Mouse (Mus musculus): ENCODE results near the gene Npas2. TPM values are rescaled to one million over a fixed set of nuclear protein-coding genes. Genes with fewer than 3 reads are reported as not detected.

Gene Npas2
- polyA plus RNA-seq, 1 experiment = 1.1 TPM

- TF ChIP-seq POLR2A (IDR thresholded peaks at IDR 0.05; ENCODE audit: control insufficient read depth, low read depth, low read length) (no peak), CTCF (IDR thresholded peaks at IDR 0.05; ENCODE audit: control insufficient read depth, insufficient read depth, insufficient replicate concordance, low read depth, low read length) (no peak)
- no peak overlapping the region for H3K4me3 ChIP-seq (ENCODE audit: control insufficient read depth, low read depth, low read length)
- no peaks in the 10 kb centered on the region for H3K36me3 ChIP-seq (ENCODE audit: control insufficient read depth, insufficient read depth, low read length)
- no peaks in the 10 kb centered on the region for H3K27me3 ChIP-seq (ENCODE audit: control insufficient read depth, insufficient read depth, low read length)
- H3K4me1 ChIP-seq (ENCODE audit: control insufficient read depth, insufficient read depth, low read length) = no peaks in the 10 kb centered on the region
- H3K27ac ChIP-seq (ENCODE audit: control insufficient read depth, insufficient read depth, low read depth, low read length) = no peak overlapping the region
Measured at GRCm38 (mm10) chr1:39396347-39396746, 202.8 kb downstream of the Npas2 start.

- Histone ChIP-seq H3K27me3 (ENCODE audit: control insufficient read depth, insufficient read depth, low read length) (no peaks in the 10 kb centered on the region), H3K4me3 (ENCODE audit: control insufficient read depth, low read depth, low read length) (no peak overlapping the region), H3K4me1 (ENCODE audit: control insufficient read depth, insufficient read depth, low read length) (no peaks in the 10 kb centered on the region), H3K36me3 (ENCODE audit: control insufficient read depth, insufficient read depth, low read length) (no peaks in the 10 kb centered on the region), H3K27ac (ENCODE audit: control insufficient read depth, insufficient read depth, low read depth, low read length) (no peak overlapping the region)
- no peak for TF ChIP-seq CTCF (IDR thresholded peaks at IDR 0.05; ENCODE audit: control insufficient read depth, insufficient read depth, insufficient replicate concordance, low read depth, low read length)
- no peak for TF ChIP-seq POLR2A (IDR thresholded peaks at IDR 0.05; ENCODE audit: control insufficient read depth, low read depth, low read length)
Measured at GRCm38 (mm10) chr1:39398284-39398683, 204.8 kb downstream of the Npas2 start.

- Histone ChIP-seq H3K36me3 (ENCODE audit: control insufficient read depth, insufficient read depth, low read length) (no peaks in the 10 kb centered on the region), H3K27me3 (ENCODE audit: control insufficient read depth, insufficient read depth, low read length) (no peaks in the 10 kb centered on the region), H3K4me1 (ENCODE audit: control insufficient read depth, insufficient read depth, low read length) (no peaks in the 10 kb centered on the region; the same call in 1 of the 2 replicates), H3K4me3 (ENCODE audit: control insufficient read depth, low read depth, low read length) (no peak overlapping the region), H3K27ac (ENCODE audit: control insufficient read depth, insufficient read depth, low read depth, low read length) (no peak overlapping the region)
- TF ChIP-seq POLR2A (IDR thresholded peaks at IDR 0.05; ENCODE audit: control insufficient read depth, low read depth, low read length) (no peak), CTCF (IDR thresholded peaks at IDR 0.05; ENCODE audit: control insufficient read depth, insufficient read depth, insufficient replicate concordance, low read depth, low read length) (no peak)
Measured at GRCm38 (mm10) chr1:39399228-39399627, 205.7 kb downstream of the Npas2 start.

GRCm38 (mm10) chr1:39400173-39400572 is 206.6 kb downstream of the Npas2 start:
- no peak overlapping the region for H3K27ac ChIP-seq (ENCODE audit: control insufficient read depth, insufficient read depth, low read depth, low read length)
- no peak overlapping the region for H3K4me3 ChIP-seq (ENCODE audit: control insufficient read depth, low read depth, low read length)
- H3K4me1 ChIP-seq (ENCODE audit: control insufficient read depth, insufficient read depth, low read length) = no peaks in the 10 kb centered on the region; the same call in 1 of the 2 replicates
- H3K27me3 ChIP-seq (ENCODE audit: control insufficient read depth, insufficient read depth, low read length) = no peaks in the 10 kb centered on the region
- H3K36me3 ChIP-seq (ENCODE audit: control insufficient read depth, insufficient read depth, low read length) = no peaks in the 10 kb centered on the region
- TF ChIP-seq POLR2A (IDR thresholded peaks at IDR 0.05; ENCODE audit: control insufficient read depth, low read depth, low read length) (no peak), CTCF (IDR thresholded peaks at IDR 0.05; ENCODE audit: control insufficient read depth, insufficient read depth, insufficient replicate concordance, low read depth, low read length) (no peak)

GRCm38 (mm10) chr1:39407108-39407507 is 213.6 kb downstream of the Npas2 start:
- Histone ChIP-seq H3K4me1 (ENCODE audit: control insufficient read depth, insufficient read depth, low read length) (no peaks in the 10 kb centered on the region; the same call in 1 of the 2 replicates), H3K4me3 (ENCODE audit: control insufficient read depth, low read depth, low read length) (no peak overlapping the region), H3K27ac (ENCODE audit: control insufficient read depth, insufficient read depth, low read depth, low read length) (no peak overlapping the region), H3K36me3 (ENCODE audit: control insufficient read depth, insufficient read depth, low read length) (no peaks in the 10 kb centered on the region), H3K27me3 (ENCODE audit: control insufficient read depth, insufficient read depth, low read length) (no peaks in the 10 kb centered on the region)
- TF ChIP-seq POLR2A (IDR thresholded peaks at IDR 0.05; ENCODE audit: control insufficient read depth, low read depth, low read length) = no peak
- TF ChIP-seq CTCF (IDR thresholded peaks at IDR 0.05; ENCODE audit: control insufficient read depth, insufficient read depth, insufficient replicate concordance, low read depth, low read length) = no peak

- Histone ChIP-seq H3K4me3 (ENCODE audit: control insufficient read depth, low read depth, low read length) (no peak overlapping the region), H3K36me3 (ENCODE audit: control insufficient read depth, insufficient read depth, low read length) (no peaks in the 10 kb centered on the region), H3K27me3 (ENCODE audit: control insufficient read depth, insufficient read depth, low read length) (no peaks in the 10 kb centered on the region), H3K4me1 (ENCODE audit: control insufficient read depth, insufficient read depth, low read length) (no peaks in the 10 kb centered on the region; the same call in 1 of the 2 replicates), H3K27ac (ENCODE audit: control insufficient read depth, insufficient read depth, low read depth, low read length) (no peak overlapping the region)
- TF ChIP-seq POLR2A (IDR thresholded peaks at IDR 0.05; ENCODE audit: control insufficient read depth, low read depth, low read length) (no peak), CTCF (IDR thresholded peaks at IDR 0.05; ENCODE audit: control insufficient read depth, insufficient read depth, insufficient replicate concordance, low read depth, low read length) (no peak)
Measured at GRCm38 (mm10) chr1:39408123-39408522, 214.6 kb downstream of the Npas2 start.

- Histone ChIP-seq H3K4me1 (ENCODE audit: control insufficient read depth, insufficient read depth, low read length) (no peaks in the 10 kb centered on the region; the same call in 1 of the 2 replicates), H3K27ac (ENCODE audit: control insufficient read depth, insufficient read depth, low read depth, low read length) (no peak overlapping the region), H3K36me3 (ENCODE audit: control insufficient read depth, insufficient read depth, low read length) (no peaks in the 10 kb centered on the region), H3K4me3 (ENCODE audit: control insufficient read depth, low read depth, low read length) (no peak overlapping the region), H3K27me3 (ENCODE audit: control insufficient read depth, insufficient read depth, low read length) (no peaks in the 10 kb centered on the region)
- no peak for TF ChIP-seq CTCF (IDR thresholded peaks at IDR 0.05; ENCODE audit: control insufficient read depth, insufficient read depth, insufficient replicate concordance, low read depth, low read length)
- no peak for TF ChIP-seq POLR2A (IDR thresholded peaks at IDR 0.05; ENCODE audit: control insufficient read depth, low read depth, low read length)
Measured at GRCm38 (mm10) chr1:39408668-39409067, 215.1 kb downstream of the Npas2 start.
